Mouse (Mus musculus): Measurements from ENCODE around the gene Lamc2.

Gene Lamc2

GRCm38 (mm10) chr1:153185828-153186803 is at the start of gene Lamc2:
Lamc2 (minus strand) TSS chr1:153186447.
- in situ Hi-C loops (cut with MboI, MseI): no loop called here

DNA sequence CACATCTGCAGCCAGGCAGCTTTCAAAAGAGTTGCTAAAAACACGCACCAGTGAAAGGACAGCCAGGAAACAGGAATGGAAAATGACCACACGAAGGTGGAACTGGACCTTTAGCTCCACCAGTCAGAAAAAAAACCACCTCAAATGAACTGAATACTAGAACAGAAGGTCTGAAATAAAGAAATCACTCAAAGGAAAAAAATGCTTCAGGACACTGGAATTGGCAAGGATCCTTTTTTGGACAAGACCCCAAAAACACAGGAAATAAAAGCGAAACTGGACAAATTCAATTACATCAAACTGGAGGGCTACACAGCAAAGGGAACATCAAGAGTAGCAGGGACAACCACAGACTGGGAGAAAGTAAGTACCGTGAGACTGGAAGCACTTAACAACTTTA is 49.3 kb upstream of the Lamc2 start:
- in situ Hi-C loops (cut with MboI, MseI): no loop called here

DNA sequence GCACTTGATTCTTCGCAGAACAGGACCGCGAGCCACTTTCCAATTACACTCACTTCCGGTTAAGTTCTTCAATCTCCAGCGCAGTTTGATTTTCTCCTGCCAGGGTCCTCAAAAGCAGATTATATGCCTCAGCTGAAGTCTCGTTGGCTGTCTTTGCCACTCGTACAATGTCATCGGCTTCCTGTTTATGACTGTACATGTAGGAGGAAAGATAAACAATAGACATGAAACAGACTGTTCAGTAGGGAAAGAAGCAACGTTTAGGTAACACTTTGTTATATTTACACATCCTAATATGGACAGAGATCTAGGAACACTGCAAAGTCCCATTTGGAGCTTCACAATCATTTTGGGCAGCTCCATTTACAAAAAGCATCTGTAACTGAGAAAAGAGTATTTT is 45.4 kb upstream of the Lamc2 start:
- in situ Hi-C loops (cut with MboI, MseI): no loop called here

GRCm38 (mm10) chr1:153227916-153228315 is 41.7 kb upstream of the Lamc2 start:
- in situ Hi-C loops (cut with MboI, MseI): no loop called here

DNA sequence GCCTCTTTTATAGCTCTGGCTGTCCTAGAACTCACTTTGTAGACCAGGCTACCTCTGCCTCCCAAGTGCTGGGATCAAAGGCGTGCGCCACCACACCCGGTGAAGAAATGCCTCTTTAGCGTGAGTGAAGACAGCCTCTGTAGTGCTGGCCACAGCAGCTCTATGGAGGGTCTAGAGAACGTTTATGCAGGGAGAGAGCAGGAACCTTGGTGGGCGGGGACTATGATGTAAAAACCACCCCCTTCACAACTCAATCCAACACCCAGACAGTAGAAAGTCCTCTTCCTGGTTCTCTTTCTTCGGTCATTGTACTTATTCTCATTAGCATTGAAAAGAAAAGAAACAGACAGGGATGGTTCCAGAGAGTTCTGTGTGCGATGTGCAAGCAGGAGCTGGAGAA is 40.8 kb upstream of the Lamc2 start:
- in situ Hi-C loops (cut with MboI, MseI): no loop called here

DNA sequence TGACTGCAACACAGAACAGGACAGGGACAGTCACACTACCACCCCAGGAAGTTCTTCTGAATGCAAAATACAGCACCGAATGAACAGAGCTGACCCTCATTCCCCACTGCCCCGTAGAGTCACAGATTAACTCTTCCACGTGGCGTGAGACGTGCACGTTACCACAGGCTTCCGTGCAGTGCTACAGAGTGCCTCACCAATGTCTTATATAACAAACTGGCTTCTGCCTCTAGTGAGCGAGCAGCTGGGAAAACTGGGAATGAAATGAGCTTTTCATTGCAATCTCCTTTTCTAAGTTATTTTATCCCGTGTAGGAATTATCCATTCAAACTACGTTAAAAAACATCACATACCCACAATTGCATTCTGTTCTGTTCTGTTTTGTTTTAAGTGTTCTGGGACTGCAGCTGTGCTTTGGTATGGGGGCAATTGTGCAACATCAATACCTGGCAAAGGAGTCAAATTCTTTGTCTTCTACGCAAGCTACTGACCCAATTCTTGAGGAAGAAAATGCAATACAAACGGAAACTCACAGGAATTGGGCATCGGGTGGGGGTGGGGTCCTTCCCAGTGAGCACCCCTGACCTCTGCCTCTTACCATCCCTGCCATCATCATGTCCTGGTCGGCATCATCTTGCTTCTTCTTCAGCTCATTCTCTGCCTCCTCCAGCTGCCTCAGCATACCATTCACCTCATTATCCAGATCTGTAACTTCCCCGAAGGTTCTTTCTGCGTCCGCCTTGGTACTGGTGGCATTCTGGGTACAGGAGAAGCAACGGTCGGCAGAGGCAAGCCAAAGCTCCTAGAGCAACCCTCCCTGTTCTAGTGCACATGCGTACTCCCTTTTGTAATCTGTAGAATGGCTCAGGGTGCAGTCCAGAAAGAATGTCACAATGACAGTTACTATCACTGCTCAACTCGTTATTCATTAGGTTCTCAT is 39.8 kb upstream of the Lamc2 start:
- in situ Hi-C loops (cut with MboI, MseI): no loop called here

DNA sequence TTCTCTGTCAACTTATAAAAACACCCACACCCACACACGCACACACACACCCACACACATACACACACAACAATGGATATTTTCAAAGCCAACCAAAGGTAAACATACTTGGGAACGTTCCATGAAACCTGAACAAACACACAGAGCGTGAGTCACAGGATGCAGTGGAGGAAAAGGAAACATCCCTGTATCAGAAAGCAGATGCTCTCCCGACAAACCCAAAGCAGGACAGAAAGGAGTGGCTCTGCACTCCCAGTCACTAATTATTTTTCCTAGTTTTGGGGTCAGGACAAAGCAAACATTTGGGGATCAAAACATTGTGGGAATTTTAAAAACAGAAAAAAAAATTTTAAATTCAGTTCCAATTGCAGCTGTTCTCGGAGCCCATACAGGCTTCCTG is 38.1 kb upstream of the Lamc2 start:
- in situ Hi-C loops (cut with MboI, MseI): no loop called here

GRCm38 (mm10) chr1:153219376-153219775 is 33.1 kb upstream of the Lamc2 start:
- in situ Hi-C loops (cut with MboI, MseI): no loop called here

DNA sequence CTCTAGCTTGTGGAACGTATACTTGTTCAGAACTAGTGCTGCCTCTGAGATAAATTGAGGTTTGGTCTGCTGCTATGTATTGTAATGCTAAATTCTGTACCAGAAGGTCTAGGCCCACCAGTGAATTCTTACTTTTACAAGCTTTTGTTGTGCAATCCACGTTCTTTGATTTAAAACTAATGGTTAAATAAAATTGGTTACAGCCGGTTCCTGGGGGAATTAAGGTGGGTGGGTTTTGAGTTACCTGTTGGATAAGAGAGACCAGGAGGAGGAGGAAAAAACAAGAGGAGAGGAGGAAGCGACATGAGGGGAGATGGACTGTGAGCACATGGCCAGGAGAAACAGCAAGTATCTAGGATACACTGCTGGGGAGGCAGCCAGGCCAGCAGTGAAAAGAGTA is 30.3 kb upstream of the Lamc2 start:
- in situ Hi-C loops (cut with MboI, MseI): no loop called here

DNA sequence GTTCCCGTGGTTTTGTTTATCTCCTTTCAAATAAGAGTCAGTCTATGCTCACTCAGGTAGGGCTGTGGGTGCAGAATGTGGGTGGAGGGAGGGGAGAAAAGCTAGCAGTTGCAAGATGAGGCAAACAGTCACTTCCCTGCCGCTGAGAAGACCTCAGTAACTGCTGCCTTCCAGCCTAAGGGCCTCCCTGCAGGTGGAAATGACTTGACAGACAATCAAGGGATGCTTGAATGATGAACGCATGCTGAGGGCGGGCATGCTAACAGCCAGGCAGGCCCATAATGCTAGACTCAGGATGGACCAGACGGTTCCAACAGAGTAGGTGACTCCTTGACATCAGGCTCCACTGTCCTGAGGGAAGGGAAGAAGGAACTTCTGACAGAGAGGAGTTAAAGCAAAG is 29.4 kb upstream of the Lamc2 start:
- in situ Hi-C loops (cut with MboI, MseI): no loop called here

GRCm38 (mm10) chr1:153210992-153211391 is 24.7 kb upstream of the Lamc2 start:
- in situ Hi-C loops (cut with MboI, MseI): no loop called here

- in situ Hi-C loops (cut with MboI, MseI): no loop called here
These were observed 24.0 kb upstream of the Lamc2 start for GRCm38 (mm10) chr1:153210198-153210597.

DNA sequence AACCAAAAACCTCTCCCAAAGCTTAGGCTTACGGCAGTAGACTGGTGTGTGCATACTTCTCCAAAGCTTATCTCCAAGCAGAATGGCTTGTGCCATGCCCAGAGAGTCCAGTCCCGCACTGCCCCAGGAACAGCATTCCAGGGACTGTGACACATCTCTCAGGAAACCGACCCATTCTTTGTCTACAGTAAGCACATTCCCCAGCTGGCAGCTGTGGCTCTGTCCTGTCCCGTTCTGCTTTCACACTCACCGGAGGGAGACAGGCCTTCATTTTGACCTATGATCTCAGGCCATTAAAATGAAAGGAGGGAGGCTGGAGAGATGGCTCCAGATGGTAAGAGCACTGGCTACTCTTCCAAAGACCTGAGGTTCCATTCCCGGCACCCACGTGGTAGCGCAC is 15.9 kb upstream of the Lamc2 start:
- in situ Hi-C loops (cut with MboI, MseI): no loop called here

- in situ Hi-C loops (cut with MboI, MseI): no loop called here
These were observed 15.2 kb upstream of the Lamc2 start for GRCm38 (mm10) chr1:153201448-153201847.

- in situ Hi-C loops (cut with MboI, MseI): no loop called here
These were observed 11.1 kb upstream of the Lamc2 start for GRCm38 (mm10) chr1:153197316-153197850.

GRCm38 (mm10) chr1:153192945-153193344 is 6.7 kb upstream of the Lamc2 start:
- in situ Hi-C loops (cut with MboI, MseI): no loop called here

GRCm38 (mm10) chr1:153192379-153192778 is 6.1 kb upstream of the Lamc2 start:
- in situ Hi-C loops (cut with MboI, MseI): no loop called here

DNA sequence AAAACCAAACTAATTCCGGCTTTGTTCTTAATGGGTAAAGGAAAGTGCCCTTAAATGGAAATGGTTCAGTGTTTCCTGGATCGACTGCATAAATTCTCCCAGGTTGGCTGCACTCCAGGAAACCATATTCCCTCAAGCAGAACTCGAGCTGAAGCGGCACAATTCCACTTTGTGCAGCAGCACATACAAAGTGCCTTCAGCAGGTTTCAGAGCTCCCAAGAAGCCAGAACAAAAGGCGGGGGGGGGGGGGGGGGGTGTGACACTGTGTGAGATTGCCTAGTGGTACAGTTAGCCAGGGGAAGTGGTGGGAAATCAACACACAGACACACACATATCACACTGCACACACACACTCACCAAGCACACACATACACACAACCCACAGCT is 5.7 kb upstream of the Lamc2 start:
- in situ Hi-C loops (cut with MboI, MseI): no loop called here

GRCm38 (mm10) chr1:153191237-153191942 is 5.1 kb upstream of the Lamc2 start:
- in situ Hi-C loops (cut with MboI, MseI): no loop called here

GRCm38 (mm10) chr1:153188081-153188480 is 1.8 kb upstream of the Lamc2 start:
- in situ Hi-C loops (cut with MboI, MseI): no loop called here

GRCm38 (mm10) chr1:153180586-153181289 is 5.5 kb downstream of the Lamc2 start:
- in situ Hi-C loops (cut with MboI, MseI): loop anchor here (5.0 kb wide), 1 partner anchor 597 kb away; no protein-coding TSS in a partner anchor

Data from regulatory T cell (primary cell).